Mouse (Mus musculus) heart, postnatal 0 days (tissue): Measurements from ENCODE around the gene Slc25a35.

Experiments used
- CTCF ChIP-seq: IDR thresholded peaks from 2 replicates; pipeline ENCODE4 v1.5.1; 2016; ENCODE audit warnings: antibody characterized with exemption, control low read depth, low read depth
- EP300 ChIP-seq: IDR thresholded peaks from 2 replicates; pipeline ENCODE4 v1.6.1; 2016; ENCODE audit warnings: antibody characterized with exemption, low read depth

GRCm38 (mm10) chr11:68939451-68940304 is 28.3 kb upstream of the Slc25a35 start:
- TF ChIP-seq EP300 (no peak), CTCF (no peak)
